Mouse (Mus musculus) olfactory bulb, adult 2 months (tissue): ENCODE data around the gene Olfr1412.

Experiments used
- CTCF ChIP-seq: fragments of 200-500 bp; IDR thresholded peaks from 2 replicates; pipeline ENCODE4 v1.5.1; 2012; ENCODE audit warnings: low read depth, mild to moderate bottlenecking, low read length, moderate library complexity; ENCODE audit not compliant: insufficient read depth
- POLR2A ChIP-seq: fragments of 200-500 bp; IDR thresholded peaks from 2 replicates; pipeline ENCODE4 v1.6.1; 2012; ENCODE audit warnings: mild to moderate bottlenecking, low read depth, low read length, moderate library complexity; ENCODE audit not compliant: insufficient read depth

DNA sequence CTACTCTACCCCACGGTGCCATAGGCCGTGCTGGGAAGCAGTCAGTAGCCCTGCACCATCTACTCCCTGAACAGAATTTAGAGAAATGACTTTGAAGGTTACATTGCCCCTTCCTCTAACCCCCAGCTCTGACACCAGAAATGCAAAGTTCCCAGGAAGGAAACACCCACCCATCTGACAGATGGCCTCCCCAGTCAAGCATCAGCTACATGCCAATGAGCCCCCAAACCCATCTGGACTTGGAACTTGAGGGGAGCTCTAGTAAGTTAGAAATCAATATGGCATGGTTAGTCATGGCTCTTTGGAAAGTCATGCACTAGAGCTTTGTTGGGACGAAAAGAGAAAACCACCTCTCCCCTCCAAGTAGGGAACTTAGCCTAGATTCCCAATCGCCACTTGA lies 53.2 kb downstream of the Olfr1412 start:
- TF ChIP-seq POLR2A: no peak
- TF ChIP-seq CTCF: no peak
